Mouse (Mus musculus): ENCODE results near the gene Gcn1l1. TPM values are rescaled to one million over a fixed set of nuclear protein-coding genes. Genes with fewer than 3 reads are reported as not detected.

The Gcn1l1 gene
- polyA plus RNA-seq, 1 experiment = 67.7 TPM

- H3K27ac ChIP-seq (ENCODE audit: control insufficient read depth, insufficient read depth, low read depth, low read length) = no peak overlapping the region
- no peaks in the 10 kb centered on the region; the same call in 1 of the 2 replicates for H3K36me3 ChIP-seq (ENCODE audit: control insufficient read depth, insufficient read depth, low read length)
- no peak for TF ChIP-seq POLR2A (IDR thresholded peaks at IDR 0.05; ENCODE audit: control insufficient read depth, low read depth, low read length)
- TF ChIP-seq CTCF (IDR thresholded peaks at IDR 0.05; ENCODE audit: control insufficient read depth, insufficient read depth, insufficient replicate concordance, low read depth, low read length) = no peak
- H3K4me1 ChIP-seq (ENCODE audit: control insufficient read depth, insufficient read depth, low read length) = peaks cover 5% of the 10 kb centered on the region
- H3K4me3 ChIP-seq (ENCODE audit: control insufficient read depth, low read depth, low read length) = no peak overlapping the region
- no peaks in the 10 kb centered on the region for H3K27me3 ChIP-seq (ENCODE audit: control insufficient read depth, insufficient read depth, low read length)
These were observed 13.3 kb upstream of the Gcn1l1 start for GRCm38 (mm10) chr5:115551799-115552198.

GRCm38 (mm10) chr5:115553801-115554420, 11.1 kb upstream of the Gcn1l1 start:
- TF ChIP-seq CTCF (IDR thresholded peaks at IDR 0.05; ENCODE audit: control insufficient read depth, insufficient read depth, insufficient replicate concordance, low read depth, low read length) = no peak
- TF ChIP-seq POLR2A (IDR thresholded peaks at IDR 0.05; ENCODE audit: control insufficient read depth, low read depth, low read length) = no peak
- H3K36me3 ChIP-seq (ENCODE audit: control insufficient read depth, insufficient read depth, low read length) = no peaks in the 10 kb centered on the region; the same call in 1 of the 2 replicates

GRCm38 (mm10) chr5:115554536-115555291, 10.3 kb upstream of the Gcn1l1 start:
- Histone ChIP-seq H3K4me3 (ENCODE audit: control insufficient read depth, low read depth, low read length) (no peak overlapping the region), H3K4me1 (ENCODE audit: control insufficient read depth, insufficient read depth, low read length) (peaks cover 7% of the 10 kb centered on the region), H3K27ac (ENCODE audit: control insufficient read depth, insufficient read depth, low read depth, low read length) (no peak overlapping the region; the same call in none of the 2 replicates), H3K27me3 (ENCODE audit: control insufficient read depth, insufficient read depth, low read length) (no peaks in the 10 kb centered on the region), H3K36me3 (ENCODE audit: control insufficient read depth, insufficient read depth, low read length) (no peaks in the 10 kb centered on the region; the same call in 1 of the 2 replicates)
- TF ChIP-seq POLR2A (IDR thresholded peaks at IDR 0.05; ENCODE audit: control insufficient read depth, low read depth, low read length) (no peak), CTCF (IDR thresholded peaks at IDR 0.05; ENCODE audit: control insufficient read depth, insufficient read depth, insufficient replicate concordance, low read depth, low read length) (no peak)

More at GRCm38 (mm10) chr5:115553801-115554420, 11.1 kb upstream of the Gcn1l1 start:
- Histone ChIP-seq H3K27ac (ENCODE audit: control insufficient read depth, insufficient read depth, low read depth, low read length) (peak overlapping the region; percentile 2; the same call in 1 of the 2 replicates), H3K4me3 (ENCODE audit: control insufficient read depth, low read depth, low read length) (no peak overlapping the region), H3K27me3 (ENCODE audit: control insufficient read depth, insufficient read depth, low read length) (no peaks in the 10 kb centered on the region), H3K4me1 (ENCODE audit: control insufficient read depth, insufficient read depth, low read length) (peaks cover 7% of the 10 kb centered on the region)

- TF ChIP-seq POLR2A (IDR thresholded peaks at IDR 0.05; ENCODE audit: control insufficient read depth, low read depth, low read length) (no peak), CTCF (IDR thresholded peaks at IDR 0.05; ENCODE audit: control insufficient read depth, insufficient read depth, insufficient replicate concordance, low read depth, low read length) (peak; percentile 72; the same call in 1 of the 2 replicates)
- Histone ChIP-seq H3K4me1 (ENCODE audit: control insufficient read depth, insufficient read depth, low read length) (peaks cover 11% of the 10 kb centered on the region), H3K4me3 (ENCODE audit: control insufficient read depth, low read depth, low read length) (no peak overlapping the region), H3K27ac (ENCODE audit: control insufficient read depth, insufficient read depth, low read depth, low read length) (peak overlapping the region; percentile 14; the same call in 1 of the 2 replicates), H3K27me3 (ENCODE audit: control insufficient read depth, insufficient read depth, low read length) (no peaks in the 10 kb centered on the region), H3K36me3 (ENCODE audit: control insufficient read depth, insufficient read depth, low read length) (no peaks in the 10 kb centered on the region; the same call in 1 of the 2 replicates)
These were observed 8.8 kb upstream of the Gcn1l1 start for GRCm38 (mm10) chr5:115556217-115556616.

- peaks cover 3% of the 10 kb centered on the region for H3K36me3 ChIP-seq (ENCODE audit: control insufficient read depth, insufficient read depth, low read length)
- H3K27ac ChIP-seq (ENCODE audit: control insufficient read depth, insufficient read depth, low read depth, low read length) = no peak overlapping the region
- no peaks in the 10 kb centered on the region for H3K27me3 ChIP-seq (ENCODE audit: control insufficient read depth, insufficient read depth, low read length)
- no peak overlapping the region for H3K4me3 ChIP-seq (ENCODE audit: control insufficient read depth, low read depth, low read length)
- TF ChIP-seq CTCF (IDR thresholded peaks at IDR 0.05; ENCODE audit: control insufficient read depth, insufficient read depth, insufficient replicate concordance, low read depth, low read length) (no peak), POLR2A (IDR thresholded peaks at IDR 0.05; ENCODE audit: control insufficient read depth, low read depth, low read length) (no peak)
- peaks cover 11% of the 10 kb centered on the region for H3K4me1 ChIP-seq (ENCODE audit: control insufficient read depth, insufficient read depth, low read length)
These were observed 6.8 kb upstream of the Gcn1l1 start for GRCm38 (mm10) chr5:115558182-115558794.

GRCm38 (mm10) chr5:115559237-115560101, 5.6 kb upstream of the Gcn1l1 start, which contains the start of gene Rplp0:
TSS of gene Rplp0 (plus strand) at chr5:115559467.
- peaks cover 13% of the 10 kb centered on the region for H3K4me1 ChIP-seq (ENCODE audit: control insufficient read depth, insufficient read depth, low read length)
- H3K27ac ChIP-seq (ENCODE audit: control insufficient read depth, insufficient read depth, low read depth, low read length) = peak within 1 kb of the TSS; percentile 92
- TF ChIP-seq POLR2A (IDR thresholded peaks at IDR 0.05; ENCODE audit: control insufficient read depth, low read depth, low read length) (peak; percentile 100), CTCF (IDR thresholded peaks at IDR 0.05; ENCODE audit: control insufficient read depth, insufficient read depth, insufficient replicate concordance, low read depth, low read length) (peak; percentile 96)
- H3K4me3 ChIP-seq (ENCODE audit: control insufficient read depth, low read depth, low read length) = peak within 1 kb of the TSS; percentile 94
- H3K27me3 ChIP-seq (ENCODE audit: control insufficient read depth, insufficient read depth, low read length) = no peaks in the 10 kb centered on the region
- peaks cover 3% of the 10 kb centered on the region for H3K36me3 ChIP-seq (ENCODE audit: control insufficient read depth, insufficient read depth, low read length)

Data from testis, adult 2 months (tissue).